Mouse (Mus musculus) lung, postnatal 10 days (tissue): ENCODE data around the gene Grm8.

ENCODE experiments used
- DNase-seq: peaks from one replicate; pipeline ENCODE4 v3.0.0; 2021

Grm8 gene

DNA sequence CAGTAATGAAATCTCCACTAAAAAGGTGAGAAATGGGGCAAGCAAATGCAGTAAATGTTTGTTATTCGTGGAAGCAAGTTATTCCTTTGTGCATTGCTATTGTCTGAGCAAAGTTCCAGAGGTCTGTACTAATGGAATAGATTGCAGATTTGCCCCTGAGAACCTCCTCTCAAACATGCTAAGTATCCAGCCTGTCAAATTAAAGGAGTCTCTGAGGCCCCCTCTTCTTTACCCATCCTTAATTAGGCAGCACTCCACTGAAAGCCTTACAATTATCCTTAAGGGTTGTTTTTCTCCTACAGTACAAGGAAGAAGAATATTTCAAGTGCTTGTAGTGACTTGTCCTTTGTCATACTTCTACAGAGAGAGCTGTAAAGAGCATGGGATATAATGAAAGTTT lies 617.4 kb downstream of the Grm8 start:
- no peak for DNase-seq

DNA sequence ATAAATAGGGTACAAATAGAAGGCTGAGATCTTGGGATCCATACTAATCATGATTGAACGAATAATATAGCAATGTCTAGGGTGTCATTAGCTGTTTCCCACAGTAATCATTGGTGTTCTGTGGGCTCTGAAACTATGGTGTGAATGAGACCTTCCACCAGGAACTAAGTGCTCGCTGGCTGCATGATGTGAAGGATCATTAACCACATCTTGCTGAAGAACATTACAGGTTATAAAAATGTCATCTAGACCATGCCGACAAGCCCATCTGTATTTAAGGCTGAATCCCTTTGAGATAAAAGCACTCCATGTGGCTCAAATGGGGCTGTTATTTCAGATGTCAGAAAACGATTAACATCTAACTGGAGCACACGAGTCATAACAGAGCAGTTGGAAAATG lies 674.0 kb downstream of the Grm8 start:
- DNase-seq: no peak

DNA sequence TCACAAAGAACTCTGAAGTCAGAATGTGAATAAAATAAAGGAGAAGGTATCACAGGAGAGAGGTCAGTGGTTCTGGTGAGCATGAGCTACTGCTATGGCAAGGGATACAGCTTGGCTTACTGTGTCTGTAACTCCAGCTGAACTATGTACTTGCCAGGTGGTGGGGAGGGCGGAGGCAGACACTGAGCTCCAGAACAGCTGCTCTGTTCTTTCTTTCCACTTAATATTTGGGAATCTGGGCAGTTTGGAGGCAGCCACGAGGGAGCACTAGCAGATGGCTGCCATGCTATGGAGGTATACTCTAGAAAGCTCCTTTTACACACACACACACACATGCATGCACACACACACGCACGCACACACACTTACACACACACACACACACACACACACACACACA lies 726.5 kb downstream of the Grm8 start:
- DNase-seq: no peak

DNA sequence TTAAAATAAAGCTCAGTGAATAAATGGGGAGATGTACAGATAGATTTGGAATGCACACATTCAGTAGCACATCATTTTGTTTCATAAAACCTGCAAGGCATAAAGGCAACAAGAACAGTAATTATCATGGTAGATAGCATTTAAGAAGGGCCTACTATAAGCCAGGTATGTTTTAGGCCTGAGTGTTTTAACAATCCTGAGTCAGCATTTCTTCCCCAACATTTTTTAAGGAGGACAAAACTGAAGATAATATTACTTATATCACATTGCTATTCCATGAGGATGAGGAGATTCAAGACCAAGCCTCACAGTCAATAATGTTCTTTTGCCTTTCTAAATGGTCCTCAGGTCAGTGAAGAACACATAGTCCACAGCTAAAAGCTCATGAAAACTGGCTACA lies 762.6 kb downstream of the Grm8 start:
- DNase-seq: no peak

DNA sequence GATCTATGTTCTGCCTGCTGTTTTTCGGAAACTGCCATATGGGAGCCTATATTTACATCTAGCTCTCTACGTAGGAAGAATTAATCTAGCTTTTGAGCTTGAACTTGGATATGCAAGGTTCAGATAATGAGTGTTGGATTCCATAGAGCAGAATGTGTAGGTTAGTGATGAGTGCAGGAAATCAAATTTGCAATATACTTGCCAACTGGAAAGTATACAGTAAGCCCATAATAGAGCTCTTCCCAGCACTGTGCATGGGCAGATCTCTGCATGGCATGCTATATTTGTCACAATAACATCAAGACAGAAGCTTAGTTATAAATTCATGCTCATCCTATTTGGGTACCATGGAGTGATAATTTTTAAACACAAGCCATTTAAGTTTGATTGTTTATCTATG lies 763.9 kb downstream of the Grm8 start:
- no peak for DNase-seq

DNA sequence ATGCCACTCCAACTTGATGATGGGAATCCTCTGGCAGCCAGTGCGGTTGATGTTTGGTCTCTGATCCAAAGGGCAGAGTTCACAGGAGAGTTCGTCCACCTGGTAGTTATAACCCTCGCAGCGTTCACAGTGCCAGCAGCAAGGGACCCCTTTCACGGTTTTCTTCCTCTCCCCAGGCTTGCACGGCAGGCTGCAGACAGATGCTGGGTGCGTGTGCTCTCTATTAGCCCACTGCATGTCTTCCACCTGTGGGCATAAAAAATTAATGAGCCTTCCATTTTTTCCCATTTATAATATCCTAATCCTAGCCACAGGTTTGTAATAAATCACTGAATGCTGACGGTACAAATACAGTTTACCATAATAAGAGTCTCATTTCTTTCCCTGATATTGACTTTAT lies 771.2 kb downstream of the Grm8 start:
- no peak for DNase-seq

DNA sequence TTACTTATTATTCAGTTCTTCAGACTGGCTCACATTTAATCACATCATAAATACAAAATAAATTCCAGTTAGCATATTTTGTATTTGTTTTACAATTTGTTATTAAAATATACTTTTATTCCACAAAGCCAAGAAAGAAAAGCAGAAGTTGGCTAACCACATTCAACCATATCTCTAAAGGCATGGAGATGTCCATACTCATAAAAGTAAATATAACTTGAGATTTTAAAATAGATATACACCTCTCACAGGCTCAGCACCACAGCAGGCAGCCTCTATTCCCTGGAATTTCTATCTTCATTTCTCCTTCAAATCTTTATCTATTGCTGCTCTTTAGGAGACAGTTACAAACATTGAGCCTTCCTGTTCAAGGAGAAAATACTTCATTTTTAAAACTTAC lies 774.5 kb downstream of the Grm8 start:
- DNase-seq: no peak

DNA sequence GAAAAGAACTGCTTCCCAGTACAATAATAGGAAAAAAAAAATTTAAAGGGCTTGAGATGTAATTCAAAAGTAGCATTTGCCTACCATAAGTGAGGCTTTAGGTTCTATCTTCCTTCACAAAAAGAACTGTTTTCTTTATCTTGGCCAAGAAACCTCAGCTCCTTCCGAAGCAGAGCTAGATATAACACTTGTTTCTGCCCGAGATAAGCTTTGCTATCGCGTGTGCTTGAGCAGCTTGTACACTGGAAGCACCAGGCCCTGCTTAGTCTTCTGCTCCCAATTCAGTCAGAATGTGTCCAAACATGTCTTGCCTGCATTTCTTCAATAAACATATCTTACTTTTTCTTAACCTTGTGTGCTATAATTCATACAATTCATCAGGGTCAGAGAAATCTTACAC lies 783.8 kb downstream of the Grm8 start:
- DNase-seq: no peak

DNA sequence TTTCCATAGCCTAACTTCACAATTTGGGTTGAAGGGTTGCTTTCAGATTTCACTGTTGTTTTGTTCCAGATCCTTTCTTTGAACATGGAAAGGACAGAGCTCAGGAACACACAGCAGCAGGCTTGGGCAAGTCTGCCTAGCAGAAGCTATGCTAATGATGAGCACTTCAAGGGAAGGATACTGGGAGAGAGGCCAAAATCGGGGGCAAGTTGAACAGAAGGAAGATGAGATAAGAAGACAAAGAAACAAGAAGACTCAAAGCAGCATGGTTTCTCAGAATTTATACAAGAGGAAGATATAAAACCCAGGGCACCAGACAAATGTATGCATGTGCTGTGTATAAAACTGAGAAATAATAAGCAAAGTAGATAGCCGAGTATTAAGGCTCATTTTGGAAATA lies 786.7 kb downstream of the Grm8 start:
- DNase-seq: no peak

DNA sequence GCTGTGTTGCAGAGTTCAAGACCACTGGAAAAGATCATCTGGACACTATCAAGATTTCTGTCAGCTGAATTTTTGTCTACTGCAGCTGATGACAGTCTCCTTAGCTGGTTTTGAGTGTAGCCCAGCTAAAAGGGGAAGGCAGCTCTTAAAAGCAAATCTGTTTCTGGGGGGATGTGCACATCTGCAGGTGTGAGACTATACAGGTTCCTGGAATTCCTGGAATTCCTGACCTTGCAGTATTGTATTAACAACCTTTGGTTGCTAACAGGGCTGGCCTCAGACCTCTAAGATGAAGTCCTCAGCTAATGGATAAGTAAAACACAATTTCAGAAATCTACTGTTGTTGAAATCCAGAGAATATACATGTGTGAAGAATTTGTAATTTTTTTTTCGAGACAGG lies 788.7 kb downstream of the Grm8 start:
- DNase-seq: no peak

DNA sequence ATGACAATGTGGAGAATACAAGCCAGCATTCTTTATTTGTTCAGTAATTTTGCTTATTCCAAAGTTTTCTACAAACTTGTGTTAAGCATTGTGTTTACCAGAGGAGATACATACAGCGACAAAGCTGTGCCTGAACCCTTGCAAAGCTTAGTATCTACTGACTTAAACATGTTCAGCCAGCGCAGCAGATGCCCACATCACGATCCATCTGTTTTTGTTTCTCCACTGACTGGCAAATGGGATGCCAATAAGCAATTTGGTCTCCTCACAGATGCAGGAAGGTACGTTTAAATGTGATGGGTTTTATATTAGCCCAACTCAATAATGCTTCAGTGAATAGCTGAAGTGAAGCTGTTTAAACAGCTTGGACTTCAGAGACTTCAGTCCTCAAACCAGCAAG lies 794.8 kb downstream of the Grm8 start:
- no peak for DNase-seq

DNA sequence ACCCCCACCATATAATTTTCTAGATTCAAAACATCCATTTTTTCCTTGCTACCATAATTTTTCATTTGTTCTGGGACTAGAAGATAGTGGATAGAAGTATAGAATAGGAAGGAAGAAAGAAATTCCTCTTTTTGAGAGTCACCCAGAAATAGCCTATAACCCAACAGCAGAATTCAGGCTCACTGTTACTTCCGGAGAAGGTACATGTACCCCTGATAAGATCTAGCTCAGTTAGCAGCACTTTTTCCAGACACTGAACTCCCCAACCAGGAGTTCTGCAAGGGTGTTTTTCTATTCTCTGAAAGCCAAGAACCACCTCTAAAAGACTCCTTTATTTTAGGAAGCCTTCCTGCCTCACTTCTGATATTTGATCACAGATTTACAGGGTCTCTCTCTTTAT lies 816.4 kb downstream of the Grm8 start:
- DNase-seq: no peak

DNA sequence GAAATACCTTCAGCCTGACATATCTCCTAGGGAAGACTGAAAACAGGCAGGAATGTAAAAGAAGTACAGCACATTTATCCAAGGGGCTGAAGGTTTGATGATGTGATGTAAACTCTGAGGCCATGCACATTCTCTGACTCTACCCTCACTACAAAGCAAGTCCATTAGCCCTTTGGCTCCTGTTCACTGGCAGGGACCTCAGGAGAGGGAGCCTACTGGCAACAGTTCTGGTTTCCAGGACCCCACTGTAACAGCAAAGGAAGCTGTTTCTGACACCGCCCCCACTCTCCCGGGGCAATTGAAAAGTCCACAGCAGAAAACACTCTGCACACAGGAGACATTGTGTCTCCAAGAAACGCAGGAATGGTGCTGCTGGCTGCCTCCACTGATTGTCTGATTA lies 817.6 kb downstream of the Grm8 start:
- DNase-seq: no peak

DNA sequence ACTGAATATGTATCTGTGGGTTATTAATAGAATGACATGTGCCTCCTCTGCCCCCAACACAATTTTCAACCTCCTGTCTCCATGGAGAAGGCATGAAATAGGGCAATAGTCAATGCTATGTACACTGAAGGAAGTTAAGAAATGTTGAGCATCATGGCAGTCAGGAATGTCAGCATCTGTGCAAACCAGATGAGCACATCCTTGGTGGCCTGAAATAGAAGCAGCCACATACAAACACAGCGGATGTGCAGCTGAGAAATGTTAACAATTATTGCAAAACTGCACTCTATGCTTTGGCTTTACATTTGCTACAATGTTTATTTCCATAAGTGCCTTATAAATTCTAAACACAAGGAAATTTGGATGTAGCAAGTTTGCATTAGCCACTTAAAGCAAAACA lies 819.0 kb downstream of the Grm8 start:
- DNase-seq: no peak

DNA sequence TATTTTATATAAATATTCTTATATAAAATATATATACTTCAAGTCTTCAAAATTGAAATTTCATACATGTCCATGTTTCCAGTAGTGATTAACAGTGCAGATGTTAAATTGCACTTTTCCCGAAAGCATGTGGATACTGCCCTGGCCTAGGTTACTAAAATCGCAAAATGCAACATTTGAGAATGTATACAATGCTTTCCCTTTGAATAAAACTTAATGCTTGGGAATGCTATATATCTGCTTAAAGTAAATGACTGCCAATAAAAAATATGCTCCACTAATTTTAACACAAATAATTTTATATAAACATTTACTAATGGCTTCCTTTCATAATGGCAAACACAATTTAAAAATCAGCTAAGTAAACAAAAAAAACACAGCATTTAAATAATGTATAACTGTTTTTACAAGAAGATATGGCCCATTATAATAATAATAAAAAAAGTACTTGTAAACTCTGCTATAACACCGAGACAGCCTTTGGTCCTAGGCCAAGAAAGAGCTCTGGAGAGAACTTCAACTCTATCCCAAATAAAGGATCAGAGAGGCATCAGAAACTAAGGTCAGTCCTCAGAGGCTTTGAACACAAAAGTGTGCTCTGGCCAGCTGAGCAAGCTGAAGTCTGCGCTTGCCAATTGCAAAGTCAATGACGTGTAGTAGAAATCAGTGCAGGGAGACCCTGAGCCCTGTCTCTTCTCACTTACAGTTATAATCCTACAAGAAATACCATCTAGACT lies 820.5 kb downstream of the Grm8 start:
- DNase-seq: no peak

DNA sequence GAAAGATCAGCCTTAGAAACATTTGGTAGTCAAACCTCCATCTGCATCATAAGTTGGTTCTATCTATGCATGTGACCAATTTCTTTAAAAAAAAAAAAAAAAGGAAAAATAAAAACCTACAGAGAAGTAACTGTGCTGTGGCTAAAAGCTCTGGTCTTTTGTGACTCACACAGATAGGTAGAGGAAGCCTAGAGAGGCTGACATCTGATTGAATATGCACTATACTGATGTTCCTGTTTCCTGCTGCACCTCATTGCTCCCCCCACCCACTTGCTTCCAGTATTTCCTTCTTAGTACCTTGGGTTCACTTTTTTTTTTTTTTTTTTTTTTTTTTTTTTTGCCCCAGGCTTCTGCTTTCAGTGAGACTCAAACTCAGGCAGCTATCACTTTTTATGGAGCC lies 824.6 kb downstream of the Grm8 start:
- DNase-seq: no peak

DNA sequence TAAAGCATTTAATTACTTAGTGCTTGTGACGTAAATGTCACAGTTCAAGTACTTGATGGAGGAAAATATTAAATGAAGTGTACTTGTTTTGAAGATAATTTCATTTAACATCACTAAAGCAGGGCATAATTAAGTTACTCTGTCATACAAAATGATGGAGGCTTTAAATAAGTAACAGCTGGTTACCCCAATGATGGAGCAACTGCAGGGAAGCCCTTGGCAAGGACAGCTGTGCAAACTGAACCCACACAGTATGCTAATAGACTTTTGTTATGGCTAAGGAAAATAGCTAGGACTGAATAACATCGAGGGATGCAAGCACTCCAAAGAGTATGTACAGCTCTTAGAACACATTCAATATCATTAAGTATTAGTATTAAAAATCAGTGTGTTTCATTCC lies 829.6 kb downstream of the Grm8 start:
- DNase-seq: no peak

DNA sequence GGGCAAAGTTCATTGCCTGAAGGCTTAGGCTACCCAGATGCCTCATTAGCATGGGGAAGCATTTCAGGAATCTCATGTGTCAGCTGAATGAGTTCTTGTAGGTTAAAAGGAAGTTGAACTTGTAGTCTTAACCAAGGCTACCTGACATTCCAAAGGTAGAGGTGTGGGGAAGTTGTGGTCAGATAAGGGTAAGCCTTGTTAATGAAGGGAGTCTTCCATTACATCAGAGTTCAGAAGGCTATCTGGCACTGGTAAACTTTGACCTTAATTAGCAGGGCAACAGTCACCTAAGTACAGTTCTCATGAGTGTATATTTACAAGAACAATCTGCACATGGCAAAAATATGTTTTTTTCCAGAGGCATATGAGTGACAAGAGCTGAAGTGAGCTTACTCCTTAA lies 870.0 kb downstream of the Grm8 start:
- DNase-seq: no peak

DNA sequence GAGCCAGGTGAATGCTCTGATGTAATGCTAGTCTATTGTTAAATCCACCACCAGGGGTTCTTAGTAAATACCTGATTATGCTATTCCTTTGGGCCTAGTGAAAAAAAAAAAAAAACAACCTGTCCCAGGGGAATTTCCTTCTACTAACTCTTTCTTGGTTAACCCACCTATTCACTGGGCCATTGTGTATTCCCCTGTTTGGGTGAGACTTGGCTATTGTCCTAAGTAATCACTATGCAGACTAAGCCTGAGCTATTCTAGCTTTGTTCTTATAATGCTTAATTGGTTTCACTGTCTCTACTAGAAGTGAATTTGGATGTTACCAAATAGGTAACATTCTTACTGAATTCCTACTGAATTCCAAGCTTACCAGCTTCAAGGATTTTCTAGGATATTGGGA lies 872.4 kb downstream of the Grm8 start:
- no peak for DNase-seq

DNA sequence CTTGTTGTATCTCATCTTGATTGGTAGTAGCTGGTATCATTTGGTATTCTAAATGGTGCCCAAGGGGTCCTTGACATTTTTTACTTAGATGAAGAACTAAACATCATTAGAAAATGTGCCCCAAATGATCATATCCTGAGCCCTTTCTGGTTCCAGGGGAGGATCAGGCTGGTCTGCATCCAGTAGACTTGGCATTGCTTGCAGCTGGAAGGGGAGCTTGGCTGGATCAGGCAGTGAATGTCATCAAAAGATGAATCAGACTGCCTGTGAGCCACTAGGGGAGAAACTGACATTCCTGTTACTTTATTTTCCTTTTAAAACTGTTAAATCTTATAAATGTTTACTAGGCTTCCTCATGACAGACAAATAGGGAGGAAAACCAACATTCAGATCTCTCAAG lies 894.6 kb downstream of the Grm8 start:
- no peak for DNase-seq

DNA sequence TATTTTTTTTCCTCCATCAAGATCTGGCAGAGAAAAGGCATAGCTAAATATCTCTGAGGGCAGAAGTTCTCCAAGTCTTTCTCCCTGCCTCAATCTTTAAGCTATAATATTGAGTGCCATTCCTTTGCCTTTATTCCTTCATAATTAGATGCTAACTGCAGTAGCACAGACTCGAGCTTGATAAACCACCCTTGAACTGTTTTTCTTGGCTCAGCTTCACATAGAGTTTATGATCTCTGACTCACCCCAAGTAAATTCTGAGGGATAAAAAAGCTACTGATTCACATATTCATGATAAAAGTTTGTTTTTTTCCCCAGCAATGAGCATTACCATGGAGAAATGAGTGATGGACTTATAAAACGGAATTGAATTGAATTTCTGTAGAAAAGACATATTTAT lies 895.0 kb downstream of the Grm8 start:
- no peak for DNase-seq
